Mouse (Mus musculus) myocyte (in vitro differentiated cells): ENCODE measurements around the gene Tubg2. TPM values are rescaled to one million over a fixed set of nuclear protein-coding genes. Genes with fewer than 3 reads are reported as not detected.

Experiments
- H3K27me3 ChIP-seq: one replicate; pipeline ENCODE4 v1.6.1; 2011; ENCODE audit not compliant: control insufficient read depth, insufficient read depth, insufficient read length
- H3K36me3 ChIP-seq: one replicate; pipeline ENCODE4 v1.6.1; 2011; ENCODE audit not compliant: control insufficient read depth, insufficient read depth
- H3K4me2 ChIP-seq: one replicate; pipeline ENCODE4 v1.6.1; 2011; ENCODE audit warnings: low read depth, control low read depth
- H3K4me3 ChIP-seq: one replicate; pipeline ENCODE4 v1.5.1; 2011; ENCODE audit warnings: mild to moderate bottlenecking, control low read depth, moderate library complexity
- H3K79me2 ChIP-seq: one replicate; pipeline ENCODE4 v1.6.1; 2011; ENCODE audit not compliant: control insufficient read depth, insufficient read depth
- H3ac ChIP-seq: one replicate; pipeline ENCODE4 v1.6.1; 2011; ENCODE audit not compliant: control insufficient read depth, insufficient read length
- CEBPB ChIP-seq: IDR thresholded peaks from 2 replicates; pipeline ENCODE4 v1.6.1; 2011; ENCODE audit warnings: mild to moderate bottlenecking, moderate library complexity; ENCODE audit not compliant: poor library complexity, insufficient read depth, severe bottlenecking
- E2F4 ChIP-seq: IDR thresholded peaks from one replicate; pipeline ENCODE4 v1.6.1; 2011; ENCODE audit warnings: mild to moderate bottlenecking, control low read depth, moderate library complexity; ENCODE audit not compliant: insufficient read depth
- MAX ChIP-seq: IDR thresholded peaks from one replicate; pipeline ENCODE4 v1.6.1; 2011; ENCODE audit warnings: low read depth, mild to moderate bottlenecking, control low read depth
- MYOD1 ChIP-seq, 3 experiments: IDR thresholded peaks; one replicate each; pipeline ENCODE4 v1.6.1; 2011; ENCODE audit warnings: control low read depth in 2 of 3, low read depth in 2 of 3, mild to moderate bottlenecking in 2 of 3, moderate library complexity in 1 of 3; ENCODE audit not compliant: insufficient read length in 2 of 3, control insufficient read depth in 1 of 3
- MYOG ChIP-seq, 3 experiments: IDR thresholded peaks; one replicate each; pipeline ENCODE4 v1.6.1; 2011; ENCODE audit warnings: control low read depth in 2 of 3, low read depth in 2 of 3, mild to moderate bottlenecking in 2 of 3; ENCODE audit not compliant: insufficient read length in 2 of 3, control insufficient read depth in 1 of 3, insufficient read depth in 1 of 3
- POLR2A ChIP-seq: IDR thresholded peaks from one replicate; pipeline ENCODE4 v1.6.1; 2011; ENCODE audit warnings: low read depth, mild to moderate bottlenecking, control low read depth, moderate library complexity; ENCODE audit not compliant: insufficient read length
- POLR2AphosphoS2 ChIP-seq: IDR thresholded peaks from one replicate; pipeline ENCODE4 v1.6.1; 2011; ENCODE audit warnings: low read depth, control low read depth; ENCODE audit not compliant: insufficient read length
- REST ChIP-seq: IDR thresholded peaks from one replicate; pipeline ENCODE4 v1.6.1; 2011; ENCODE audit warnings: mild to moderate bottlenecking, control low read depth, moderate library complexity; ENCODE audit not compliant: insufficient read depth, insufficient read length
- SRF ChIP-seq: IDR thresholded peaks from one replicate; pipeline ENCODE4 v1.6.1; 2011; ENCODE audit warnings: low read depth; ENCODE audit not compliant: control insufficient read depth, insufficient read length
- TCF12 ChIP-seq: IDR thresholded peaks from one replicate; pipeline ENCODE4 v1.6.1; 2011; ENCODE audit warnings: mild to moderate bottlenecking, control low read depth; ENCODE audit not compliant: poor library complexity, insufficient read depth, severe bottlenecking
- TCF3 ChIP-seq: IDR thresholded peaks from one replicate; pipeline ENCODE4 v1.6.1; 2011; ENCODE audit warnings: low read depth, control low read depth; ENCODE audit not compliant: insufficient read length
- USF1 ChIP-seq: IDR thresholded peaks from one replicate; pipeline ENCODE4 v1.6.1; 2011; ENCODE audit warnings: low read depth, mild to moderate bottlenecking, control low read depth, moderate library complexity
- polyA plus RNA-seq: library from polyadenylated mRNA; unstranded; fragments of >200 nt; fragmentation: generic; extraction: Trizol; gene quantifications from one replicate; pipeline ENCODE4 v1.2.1, GENCODE M21; 2012; ENCODE audit warnings: missing spikeins

Tubg2 gene
- polyA plus RNA-seq, 1 experiment = 0.18 TPM

DNA sequence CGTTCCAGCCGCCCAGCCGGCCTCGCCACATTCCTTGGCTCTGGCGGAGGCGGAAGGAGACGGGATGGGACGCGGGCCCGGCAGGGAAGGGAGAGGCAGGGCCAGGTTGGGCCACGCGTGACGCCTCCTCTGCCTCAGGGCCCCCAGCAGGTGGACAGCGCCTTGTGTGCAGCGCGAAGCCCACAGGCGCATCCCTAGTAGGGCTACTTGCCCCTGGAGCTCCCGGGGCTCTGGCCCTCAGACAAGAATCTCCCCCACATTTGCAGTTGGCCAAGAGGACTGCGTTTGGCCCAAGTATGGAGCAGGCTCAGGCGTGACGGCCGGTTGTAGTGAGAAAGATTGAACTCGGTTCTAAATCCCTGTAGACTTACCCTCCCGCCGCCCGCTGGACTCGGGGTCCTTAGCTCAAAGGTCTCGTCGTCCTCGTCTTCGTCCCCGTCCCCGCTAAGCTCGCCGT lies 14.7 kb downstream of the Tubg2 start, which contains the start of gene Cntnap1:
Gene Cntnap1, plus strand, starts transcription at position 170 of the 457 bp plus-strand sequence.
- H3K79me2 ChIP-seq = peaks cover 24% of the 10 kb centered on the region
- peak within 1 kb of the TSS; percentile 99 for H3K4me3 ChIP-seq
- H3K36me3 ChIP-seq = peaks cover 26% of the 10 kb centered on the region
- peak within 1 kb of the TSS; percentile 97 for H3K4me2 ChIP-seq
- H3ac ChIP-seq = peak within 1 kb of the TSS; percentile 81
- H3K27me3 ChIP-seq = no peaks in the 10 kb centered on the region
- TF ChIP-seq TCF3 = no peak
- no peak for TF ChIP-seq E2F4
- TF ChIP-seq POLR2AphosphoS2 = peak; percentile 58
- TF ChIP-seq MYOD1 (IDR thresholded peaks at IDR 0.05; ENCODE audit: control insufficient read depth in 1 of 3, insufficient read length in 2 of 3, low read depth in 2 of 3) = peak in 2 of 3 experiments; percentile 12 to 73
- TF ChIP-seq POLR2A = peak; percentile 60
- no peak for TF ChIP-seq MAX
- TF ChIP-seq SRF = no peak
- TF ChIP-seq CEBPB = no peak
- TF ChIP-seq REST = peak; percentile 68
- peak in 1 of 3 experiments; percentile 55 for TF ChIP-seq MYOG (IDR thresholded peaks at IDR 0.05; ENCODE audit: control insufficient read depth in 1 of 3, insufficient read depth in 1 of 3, insufficient read length in 2 of 3, low read depth in 2 of 3)
- no peak for TF ChIP-seq TCF12

DNA sequence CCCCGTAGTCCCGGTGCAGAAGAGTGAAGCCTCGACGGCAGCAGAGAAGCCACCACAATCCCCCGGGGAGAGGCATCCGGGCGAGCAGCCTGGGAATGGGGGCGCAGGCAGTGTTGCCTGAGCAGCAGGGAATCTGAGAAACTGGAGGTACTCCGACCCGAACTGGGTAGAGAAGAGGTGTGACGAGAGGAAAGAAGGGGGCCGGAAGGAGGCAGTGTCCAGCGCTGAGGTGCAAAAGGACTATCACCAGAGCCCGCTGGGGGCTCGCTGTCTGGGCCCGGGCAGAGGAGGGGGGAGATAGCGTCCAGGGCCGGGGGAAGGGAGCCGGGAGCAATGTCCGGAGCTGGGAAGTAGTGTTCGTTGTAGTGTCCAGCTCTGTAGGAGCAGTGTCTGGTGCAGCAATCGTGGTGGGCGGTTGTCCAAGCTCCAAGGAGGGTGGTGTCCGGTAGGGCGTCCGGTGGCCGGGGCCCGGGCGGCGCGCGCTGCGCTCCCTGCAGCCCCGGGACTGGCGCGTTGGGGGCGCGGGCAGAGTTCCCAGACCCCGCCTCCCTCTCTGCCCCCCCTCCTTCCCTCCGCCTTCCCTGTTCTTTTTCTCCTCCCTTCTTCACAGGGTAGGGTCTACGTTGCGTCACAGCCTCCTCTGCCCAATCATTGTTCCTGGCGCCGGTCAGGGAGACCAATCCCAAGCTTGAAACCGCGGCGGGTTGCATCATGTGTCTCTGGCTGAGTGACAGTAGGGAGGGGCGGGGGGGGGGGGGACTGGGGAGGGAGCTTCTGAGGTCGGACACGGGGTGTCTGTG lies 15.3 kb downstream of the Tubg2 start, which contains the start of gene Plekhh3:
Gene Plekhh3, minus strand, starts transcription at position 541 of the 800 bp plus-strand sequence.
- Histone ChIP-seq H3K4me3 (peak within 1 kb of the TSS; percentile 99), H3K36me3 (peaks cover 20% of the 10 kb centered on the region), H3K27me3 (no peaks in the 10 kb centered on the region), H3K4me2 (peak within 1 kb of the TSS; percentile 100), H3K79me2 (peaks cover 24% of the 10 kb centered on the region), H3ac (peak within 1 kb of the TSS; percentile 81)
- TF ChIP-seq POLR2AphosphoS2 (peak; percentile 93), TCF3 (no peak), USF1 (peak; percentile 71), E2F4 (peak; percentile 49), REST (no peak), TCF12 (no peak), MYOG (IDR thresholded peaks at IDR 0.05; ENCODE audit: control insufficient read depth in 1 of 3, insufficient read depth in 1 of 3, insufficient read length in 2 of 3, low read depth in 2 of 3) (peak in 1 of 3 experiments; percentile 11), CEBPB (peak; percentile 80), POLR2A (peak; percentile 96), SRF (peak; percentile 46), MYOD1 (IDR thresholded peaks at IDR 0.05; ENCODE audit: control insufficient read depth in 1 of 3, insufficient read length in 2 of 3, low read depth in 2 of 3) (no peak), MAX (no peak)

DNA sequence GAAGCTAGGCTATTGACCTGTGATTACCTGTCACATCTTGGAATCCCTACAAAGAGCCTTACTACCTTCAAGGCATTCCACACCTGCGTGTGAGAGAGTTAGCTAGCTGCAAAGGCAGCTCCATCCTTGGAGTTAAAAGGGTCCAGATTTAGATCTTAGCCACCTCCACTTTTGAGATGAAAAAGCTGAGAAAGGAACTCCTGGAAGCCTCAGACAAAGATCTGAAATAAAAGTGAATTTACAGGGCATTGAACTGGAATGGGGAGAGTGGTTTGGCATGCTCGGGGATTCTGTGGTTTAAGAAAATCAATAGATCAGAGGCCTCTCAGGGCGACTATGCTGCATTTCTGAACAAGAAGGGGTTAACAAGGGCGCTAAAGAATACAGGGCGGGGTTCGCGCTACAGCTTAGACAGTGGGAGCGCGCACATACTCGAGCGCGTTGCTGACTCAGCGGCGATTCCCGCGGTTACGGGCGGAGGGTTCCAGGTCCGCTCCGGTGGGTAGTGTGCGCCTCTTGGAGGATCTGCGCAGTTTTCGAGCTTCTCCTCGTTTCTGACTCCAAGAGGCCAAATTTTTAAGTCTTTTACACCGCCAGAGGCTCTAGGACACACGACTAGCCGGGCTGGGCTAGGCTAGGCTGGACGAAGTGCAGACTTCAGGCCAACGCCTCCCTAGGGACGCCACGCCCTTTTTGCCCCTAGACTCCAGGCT lies 16.2 kb downstream of the Tubg2 start:
- peak overlapping the region; percentile 99 for H3K4me3 ChIP-seq

DNA sequence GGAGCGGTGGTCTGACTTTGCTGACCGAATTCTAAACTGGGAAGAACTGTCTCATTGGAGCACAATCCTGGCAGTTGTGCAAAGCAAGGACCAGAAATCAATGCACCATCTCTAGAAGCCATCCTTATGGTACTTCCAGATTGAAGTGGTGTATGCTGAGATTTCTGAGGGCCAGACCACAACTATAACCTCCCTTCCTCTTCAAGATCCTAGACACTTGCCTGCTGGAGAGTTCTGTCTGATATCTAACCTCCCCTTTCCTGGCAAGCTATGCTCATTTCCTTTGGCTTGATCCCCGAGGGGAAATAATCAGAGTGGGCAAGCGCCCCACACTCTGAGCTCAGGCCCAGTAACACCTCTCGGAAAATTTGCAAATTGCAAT lies 16.7 kb downstream of the Tubg2 start:
- Histone ChIP-seq H3K36me3 (peaks cover 6% of the 10 kb centered on the region), H3K27me3 (no peaks in the 10 kb centered on the region), H3K4me2 (peak overlapping the region; percentile 100), H3K79me2 (peaks cover 24% of the 10 kb centered on the region), H3K4me3 (peak overlapping the region; percentile 99), H3ac (no peak overlapping the region)
- TF ChIP-seq TCF3 (no peak), REST (no peak), CEBPB (no peak), E2F4 (no peak), TCF12 (no peak), MYOD1 (IDR thresholded peaks at IDR 0.05; ENCODE audit: control insufficient read depth in 1 of 3, insufficient read length in 2 of 3, low read depth in 2 of 3) (no peak), SRF (no peak), POLR2A (no peak), POLR2AphosphoS2 (no peak), USF1 (no peak), MYOG (IDR thresholded peaks at IDR 0.05; ENCODE audit: control insufficient read depth in 1 of 3, insufficient read depth in 1 of 3, insufficient read length in 2 of 3, low read depth in 2 of 3) (no peak), MAX (no peak)

More for the DNA sequence above, 16.2 kb downstream of the Tubg2 start:
- peaks cover 12% of the 10 kb centered on the region for H3K36me3 ChIP-seq
- no peak overlapping the region for H3ac ChIP-seq
- peak overlapping the region; percentile 100 for H3K4me2 ChIP-seq
- H3K79me2 ChIP-seq = peaks cover 24% of the 10 kb centered on the region
- TF ChIP-seq MYOD1 (IDR thresholded peaks at IDR 0.05; ENCODE audit: control insufficient read depth in 1 of 3, insufficient read length in 2 of 3, low read depth in 2 of 3) (no peak), TCF12 (no peak), CEBPB (no peak), E2F4 (peak; percentile 58), MYOG (IDR thresholded peaks at IDR 0.05; ENCODE audit: control insufficient read depth in 1 of 3, insufficient read depth in 1 of 3, insufficient read length in 2 of 3, low read depth in 2 of 3) (no peak), SRF (no peak), POLR2A (peak; percentile 92), TCF3 (no peak), MAX (no peak), REST (no peak), POLR2AphosphoS2 (peak; percentile 93), USF1 (no peak)
- H3K27me3 ChIP-seq = no peaks in the 10 kb centered on the region
